Mouse (Mus musculus) bone marrow, adult 2 months (tissue): ENCODE data around the gene Cpxm1. TPM values are rescaled to one million over a fixed set of nuclear protein-coding genes. Genes with fewer than 3 reads are reported as not detected.

ENCODE experiments used
- H3K27ac ChIP-seq: fragments of 200-500 bp; 2 replicates; pipeline ENCODE4 v1.5.1; 2012; ENCODE audit warnings: low read depth, mild to moderate bottlenecking, control low read depth, inconsistent platforms, low read length; ENCODE audit not compliant: control insufficient read depth, poor library complexity, insufficient read depth
- H3K4me1 ChIP-seq: fragments of 200-500 bp; 2 replicates; pipeline ENCODE4 v1.6.1; 2011; ENCODE audit warnings: low read length; ENCODE audit not compliant: control insufficient read depth, insufficient read depth
- H3K4me3 ChIP-seq: fragments of 200-500 bp; replicated peaks from 2 replicates; pipeline ENCODE3; 2011; ENCODE audit warnings: mild to moderate bottlenecking, low read depth, low read length, control low read depth; ENCODE audit not compliant: control insufficient read depth
- CTCF ChIP-seq: fragments of 200-500 bp; IDR thresholded peaks from 2 replicates; pipeline ENCODE4 v1.5.1; 2011; ENCODE audit warnings: low read length, control low read depth; ENCODE audit not compliant: control insufficient read depth, insufficient read depth
- POLR2A ChIP-seq: fragments of 200-500 bp; IDR thresholded peaks from 2 replicates; pipeline ENCODE4 v1.6.1; 2011; ENCODE audit warnings: low read depth, mild to moderate bottlenecking, control low read depth, low read length, borderline replicate concordance; ENCODE audit not compliant: control insufficient read depth
- WGBS: fragments of 180-500 bp; shearing (Covaris S2); methylation state at CpG from one replicate; pipeline ENCODE4 v1.1.7; 2018; 5-methylcytosine and 5-hydroxymethylcytosine counted together
- polyA plus RNA-seq: library from polyadenylated mRNA; stranded (reverse); fragments of >200 nt; gene quantifications from 2 replicates; pipeline ENCODE4 v1.2.4, GENCODE M21; 2011; ENCODE audit warnings: low replicate concordance; ENCODE audit not compliant: missing spikeins, insufficient read depth, insufficient read length

Gene Cpxm1
- polyA plus RNA-seq, 1 experiment, result 10.6 TPM

GRCm38 (mm10) chr2:130429851-130430250 lies 32.5 kb upstream of the Cpxm1 start:
- Histone ChIP-seq H3K27ac (no peak overlapping the region), H3K4me3 (no peak overlapping the region), H3K4me1 (no peaks in the 10 kb centered on the region; the same call in 1 of the 2 replicates)
- no peak for TF ChIP-seq POLR2A
- TF ChIP-seq CTCF, result no peak
- 66% methylated on average over 2 of the region's 2 CpGs for WGBS

GRCm38 (mm10) chr2:130425112-130425511 lies 27.7 kb upstream of the Cpxm1 start:
- WGBS, result 10% methylated on average over 5 of the region's 5 CpGs
- TF ChIP-seq POLR2A (no peak), CTCF (no peak)
- Histone ChIP-seq H3K27ac (no peak overlapping the region), H3K4me3 (peak overlapping the region; percentile 97), H3K4me1 (peaks cover 6% of the 10 kb centered on the region; the same call in 1 of the 2 replicates)

- TF ChIP-seq CTCF, result peak; percentile 45
- TF ChIP-seq POLR2A, result peak; percentile 67; the same call in 1 of the 2 replicates
- H3K4me3 ChIP-seq, result peak within 1 kb of the TSS; percentile 97
- peak within 1 kb of the TSS; percentile 92 for H3K27ac ChIP-seq
- H3K4me1 ChIP-seq, result peaks cover 6% of the 10 kb centered on the region; the same call in 1 of the 2 replicates
- under 1% methylated on average over 58 of the region's 58 CpGs for WGBS
Measured at GRCm38 (mm10) chr2:130424126-130424853, 26.9 kb upstream of the Cpxm1 start, which contains the start of the genes Vps16 and Pced1a. Gene Vps16, plus strand, starts transcription at chr2:130424339. Gene Pced1a, minus strand, starts transcription at chr2:130424701.

- 17% methylated on average over 49 of the region's 49 CpGs for WGBS
- Histone ChIP-seq H3K4me3 (peak overlapping the region; percentile 97), H3K27ac (peak overlapping the region; percentile 92), H3K4me1 (peaks cover 6% of the 10 kb centered on the region; the same call in 1 of the 2 replicates)
- TF ChIP-seq CTCF (no peak), POLR2A (peak; percentile 48; the same call in 1 of the 2 replicates)
Measured at GRCm38 (mm10) chr2:130423397-130424125, 26.2 kb upstream of the Cpxm1 start.

GRCm38 (mm10) chr2:130421781-130422620 lies 24.6 kb upstream of the Cpxm1 start:
- 81% methylated on average over 26 of the region's 26 CpGs for WGBS

GRCm38 (mm10) chr2:130414094-130414856 lies 16.9 kb upstream of the Cpxm1 start:
- Histone ChIP-seq H3K4me3 (no peak overlapping the region), H3K27ac (no peak overlapping the region), H3K4me1 (no peaks in the 10 kb centered on the region)
- TF ChIP-seq CTCF (no peak), POLR2A (no peak)
- 64% methylated on average over 6 of the region's 6 CpGs for WGBS

More at GRCm38 (mm10) chr2:130421781-130422620, 24.6 kb upstream of the Cpxm1 start:
- H3K27ac ChIP-seq, result no peak overlapping the region; the same call in 1 of the 2 replicates
- H3K4me1 ChIP-seq, result peaks cover 6% of the 10 kb centered on the region; the same call in 1 of the 2 replicates
- no peak overlapping the region for H3K4me3 ChIP-seq
- no peak for TF ChIP-seq CTCF
- no peak for TF ChIP-seq POLR2A

- Histone ChIP-seq H3K4me3 (no peak overlapping the region), H3K27ac (no peak overlapping the region), H3K4me1 (no peaks in the 10 kb centered on the region)
- 74% methylated on average over 3 of the region's 3 CpGs for WGBS
- TF ChIP-seq POLR2A, result no peak
- no peak for TF ChIP-seq CTCF
Measured at GRCm38 (mm10) chr2:130412775-130413174, 15.4 kb upstream of the Cpxm1 start.
